Mouse (Mus musculus): ENCODE measurements around the gene Pknox1.

- TF ChIP-seq CTCF (conservative IDR thresholded peaks at IDR 0.05; ENCODE audit: insufficient read depth, insufficient read length, low read depth, low read length) = no peak
- no peak for TF ChIP-seq POLR2A (IDR thresholded peaks at IDR 0.05; ENCODE audit: low read depth, low read length)
Observed at GRCm38 (mm10) chr17:31531441-31532158, 32.9 kb upstream of the Pknox1 start.

Measured in kidney, adult 2 months (tissue).